Mouse (Mus musculus): Measurements from ENCODE around the gene Syngr1.
A peak's percentile ranks its signal among the peaks of the same experiment; 100 is the strongest.
"Not testable (repeated sequence)": the region's sequence is repeated elsewhere in the genome, so short reads cannot be mapped to it uniquely, and the experiment has no call there.

Syngr1 gene

GRCm38 (mm10) chr15:80119076-80119475 is 27.9 kb downstream of the Syngr1 start:
- no peak for DNase-seq

- DNase-seq = peak; percentile 95 to 97
Measured at GRCm38 (mm10) chr15:80121721-80122325, 30.7 kb downstream of the Syngr1 start.

GRCm38 (mm10) chr15:80122431-80122830 is 31.3 kb downstream of the Syngr1 start:
- not testable (repeated sequence) for DNase-seq

GRCm38 (mm10) chr15:80124651-80125050 is 33.5 kb downstream of the Syngr1 start:
- no peak for DNase-seq

- DNase-seq = no peak
Measured at GRCm38 (mm10) chr15:80127191-80127590, 36.1 kb downstream of the Syngr1 start.

GRCm38 (mm10) chr15:80129982-80130381 is 38.8 kb downstream of the Syngr1 start:
- no peak for DNase-seq

- DNase-seq = no peak
Measured at GRCm38 (mm10) chr15:80130689-80131088, 39.6 kb downstream of the Syngr1 start.

- peak; percentile 84 to 90 for DNase-seq
Measured at GRCm38 (mm10) chr15:80131421-80131820, 40.3 kb downstream of the Syngr1 start.

- DNase-seq = peak in 1 of 2 experiments; percentile 60
Measured at GRCm38 (mm10) chr15:80132452-80132851, 41.3 kb downstream of the Syngr1 start.

GRCm38 (mm10) chr15:80132993-80133586 is 42.0 kb downstream of the Syngr1 start, which contains the start of gene Tab1:
Tab1 (plus strand) TSS chr15:80133127.
- peak; percentile 96 to 97 for DNase-seq

GRCm38 (mm10) chr15:80133682-80134449 is 42.7 kb downstream of the Syngr1 start:
- DNase-seq = peak in 1 of 2 experiments; percentile 39

- no peak for DNase-seq
Measured at GRCm38 (mm10) chr15:80134450-80134847, 43.3 kb downstream of the Syngr1 start.

- no peak for DNase-seq
Measured at GRCm38 (mm10) chr15:80135499-80135898, 44.4 kb downstream of the Syngr1 start.

GRCm38 (mm10) chr15:80136645-80137044 is 45.5 kb downstream of the Syngr1 start:
- no peak for DNase-seq

GRCm38 (mm10) chr15:80137945-80138791 is 47.0 kb downstream of the Syngr1 start:
- DNase-seq = peak; percentile 52 to 66

- DNase-seq = no peak
Measured at GRCm38 (mm10) chr15:80140302-80140701, 49.2 kb downstream of the Syngr1 start.

- no peak for DNase-seq
Measured at GRCm38 (mm10) chr15:80140878-80141277, 49.7 kb downstream of the Syngr1 start.

GRCm38 (mm10) chr15:80142130-80142529 is 51.0 kb downstream of the Syngr1 start:
- no peak for DNase-seq

- DNase-seq = no peak
Measured at GRCm38 (mm10) chr15:80143760-80144159, 52.6 kb downstream of the Syngr1 start.

- no peak for DNase-seq
Measured at GRCm38 (mm10) chr15:80145397-80145796, 54.3 kb downstream of the Syngr1 start.

- no peak for DNase-seq
Measured at GRCm38 (mm10) chr15:80146153-80146552, 55.0 kb downstream of the Syngr1 start.

GRCm38 (mm10) chr15:80147090-80147489 is 56.0 kb downstream of the Syngr1 start:
- DNase-seq = no peak

- DNase-seq = no peak
Measured at GRCm38 (mm10) chr15:80147511-80147910, 56.4 kb downstream of the Syngr1 start.
